Mouse (Mus musculus) forebrain, embryonic 16.5 days (tissue): ENCODE results near the gene Ccnf. TPM values are rescaled to one million over a fixed set of nuclear protein-coding genes. Genes with fewer than 3 reads are reported as not detected.

Source experiments
- ATAC-seq: fragments of 200-750 bp; cut with Nextera tagmentation; 2 replicates; pipeline ENCODE4 v1.8.0; 2017; ENCODE audit warnings: mild to moderate bottlenecking, moderate library complexity
- H3K27ac ChIP-seq: fragments of 300-500 bp; sonication (generic); 2 replicates; pipeline ENCODE4 v1.5.1; 2014; ENCODE audit warnings: low read length, control low read depth
- H3K27me3 ChIP-seq: fragments of 300-500 bp; sonication (generic); replicated peaks from 2 replicates; pipeline ENCODE4 v1.6.1; 2014; ENCODE audit warnings: low read length; ENCODE audit not compliant: control insufficient read depth, insufficient read depth
- H3K36me3 ChIP-seq: fragments of 300-500 bp; sonication (generic); 2 replicates; pipeline ENCODE4 v1.6.1; 2014; ENCODE audit not compliant: control insufficient read depth, insufficient read depth
- H3K4me1 ChIP-seq: fragments of 300-500 bp; sonication (generic); replicated peaks from 2 replicates; pipeline ENCODE4 v1.6.1; 2014; ENCODE audit warnings: low read length; ENCODE audit not compliant: control insufficient read depth, insufficient read depth
- H3K4me2 ChIP-seq: fragments of 300-500 bp; sonication (generic); 2 replicates; pipeline ENCODE4 v1.6.1; 2014; ENCODE audit warnings: mild to moderate bottlenecking, low read length, control low read depth
- H3K4me3 ChIP-seq: fragments of 300-500 bp; sonication (generic); replicated peaks from 2 replicates; pipeline ENCODE4 v1.5.1; 2014; ENCODE audit warnings: mild to moderate bottlenecking, low read length, control low read depth
- H3K9ac ChIP-seq: fragments of 300-500 bp; sonication (generic); replicated peaks from 2 replicates; pipeline ENCODE4 v1.6.1; 2014; ENCODE audit warnings: low read depth, low read length, control low read depth
- H3K9me3 ChIP-seq: fragments of 300-500 bp; sonication (generic); 2 replicates; pipeline ENCODE4 v1.6.1; 2016; ENCODE audit warnings: low read length; ENCODE audit not compliant: control insufficient read depth
- WGBS: fragments of 180-500 bp; shearing (Covaris S2); extraction: QIAGEN DNeasy Blood & Tissue Kit; methylation state at CpG from one replicate; pipeline ENCODE4 v1.1.7; 2014; 5-methylcytosine and 5-hydroxymethylcytosine counted together
- polyA plus RNA-seq: library from polyadenylated mRNA; unstranded; fragments of >200 nt; fragmentation: Nextera tagmentation; extraction: Ambion mirVana; gene quantifications from 2 replicates; pipeline ENCODE4 v1.2.1, GENCODE M21; 2015

Ccnf gene
- polyA plus RNA-seq, 1 experiment from 2014 or later: 26.0 TPM

- ATAC-seq: no peak
- Histone ChIP-seq H3K36me3 (0 out of 2 replicates have a peak, but pooled peaks cover 5% of the 10 kb centered on the region), H3K9me3 (no peaks in the 10 kb centered on the region), H3K27ac (no peak overlapping the region), H3K4me2 (no peak overlapping the region), H3K4me3 (no peak overlapping the region), H3K9ac (no peak overlapping the region), H3K4me1 (peaks cover 33% of the 10 kb centered on the region), H3K27me3 (no peaks in the 10 kb centered on the region)
- WGBS: 81% methylated on average over 6 of the region's 6 CpGs
These were observed 38.1 kb downstream of the Ccnf start for GRCm38 (mm10) chr17:24213186-24213585.

- H3K4me2 ChIP-seq: peak overlapping the region; percentile 98
- 24% methylated on average over 5 of the region's 5 CpGs for WGBS
- H3K27ac ChIP-seq: no peak overlapping the region
- H3K4me1 ChIP-seq: peaks cover 39% of the 10 kb centered on the region
- H3K9me3 ChIP-seq: no peaks in the 10 kb centered on the region
- ATAC-seq: no peak
- 0 out of 2 replicates have a peak, but pooled peaks cover 5% of the 10 kb centered on the region for H3K36me3 ChIP-seq
- H3K27me3 ChIP-seq: peaks cover 6% of the 10 kb centered on the region; the same call in 1 of the 2 replicates
- peak overlapping the region; percentile 69 for H3K4me3 ChIP-seq
- H3K9ac ChIP-seq: no peak overlapping the region
These were observed 38.8 kb downstream of the Ccnf start for GRCm38 (mm10) chr17:24212441-24213018.

GRCm38 (mm10) chr17:24211631-24212440, 39.4 kb downstream of the Ccnf start:
- WGBS: under 1% methylated on average over 37 of the region's 37 CpGs
- peak overlapping the region; percentile 78 for H3K27ac ChIP-seq
- H3K36me3 ChIP-seq: 0 out of 2 replicates have a peak, but pooled peaks cover 5% of the 10 kb centered on the region
- peaks cover 8% of the 10 kb centered on the region; the same call in 1 of the 2 replicates for H3K27me3 ChIP-seq
- H3K9me3 ChIP-seq: no peaks in the 10 kb centered on the region
- peak; percentile 65 for ATAC-seq
- H3K4me1 ChIP-seq: peaks cover 46% of the 10 kb centered on the region
- peak overlapping the region; percentile 98 for H3K4me2 ChIP-seq
- H3K9ac ChIP-seq: peak overlapping the region; percentile 88
- peak overlapping the region; percentile 69 for H3K4me3 ChIP-seq

- H3K4me2 ChIP-seq: no peak overlapping the region
- H3K4me1 ChIP-seq: peaks cover 59% of the 10 kb centered on the region
- ATAC-seq: no peak
- 85% methylated on average over 3 of the region's 3 CpGs for WGBS
- no peak overlapping the region for H3K9ac ChIP-seq
- H3K27ac ChIP-seq: no peak overlapping the region
- H3K36me3 ChIP-seq: 0 out of 2 replicates have a peak, but pooled peaks cover 2% of the 10 kb centered on the region
- no peak overlapping the region for H3K4me3 ChIP-seq
- peaks cover 8% of the 10 kb centered on the region; the same call in 1 of the 2 replicates for H3K27me3 ChIP-seq
- H3K9me3 ChIP-seq: no peaks in the 10 kb centered on the region
These were observed 40.7 kb downstream of the Ccnf start for GRCm38 (mm10) chr17:24210591-24210990.

GRCm38 (mm10) chr17:24209916-24210240, 41.4 kb downstream of the Ccnf start:
- Histone ChIP-seq H3K36me3 (no peaks in the 10 kb centered on the region), H3K4me2 (peak overlapping the region; percentile 96), H3K9ac (no peak overlapping the region), H3K4me1 (peaks cover 60% of the 10 kb centered on the region), H3K27ac (peak overlapping the region; percentile 59; the same call in 1 of the 2 replicates), H3K27me3 (peaks cover 8% of the 10 kb centered on the region; the same call in 1 of the 2 replicates), H3K9me3 (no peaks in the 10 kb centered on the region), H3K4me3 (no peak overlapping the region)
- WGBS: 69% methylated on average over 3 of the region's 3 CpGs
- no peak for ATAC-seq

- under 1% methylated on average over 38 of the region's 43 CpGs for WGBS
- ATAC-seq: peak; percentile 24
- Histone ChIP-seq H3K9ac (peak within 1 kb of the TSS; percentile 78), H3K4me1 (peaks cover 66% of the 10 kb centered on the region), H3K36me3 (no peaks in the 10 kb centered on the region), H3K9me3 (no peaks in the 10 kb centered on the region), H3K27ac (peak within 1 kb of the TSS; percentile 59), H3K4me2 (peak within 1 kb of the TSS; percentile 96), H3K27me3 (peaks cover 8% of the 10 kb centered on the region; the same call in 1 of the 2 replicates), H3K4me3 (peak within 1 kb of the TSS; percentile 54)
These were observed 42.0 kb downstream of the Ccnf start, which contains the start of gene Ntn3 for GRCm38 (mm10) chr17:24209043-24209915. Gene Ntn3, minus strand, starts transcription at chr17:24209531.

- 2% methylated on average over 29 of the region's 29 CpGs for WGBS
- H3K4me1 ChIP-seq: peaks cover 73% of the 10 kb centered on the region
- H3K4me3 ChIP-seq: peak overlapping the region; percentile 54
- no peak for ATAC-seq
- peak overlapping the region; percentile 96 for H3K4me2 ChIP-seq
- no peaks in the 10 kb centered on the region for H3K36me3 ChIP-seq
- H3K9ac ChIP-seq: peak overlapping the region; percentile 78
- H3K27ac ChIP-seq: peak overlapping the region; percentile 59
- H3K27me3 ChIP-seq: peaks cover 8% of the 10 kb centered on the region; the same call in 1 of the 2 replicates
- no peaks in the 10 kb centered on the region for H3K9me3 ChIP-seq
These were observed 42.6 kb downstream of the Ccnf start for GRCm38 (mm10) chr17:24208641-24209042.

- Histone ChIP-seq H3K9ac (peak overlapping the region; percentile 78), H3K27ac (no peak overlapping the region), H3K4me3 (peak overlapping the region; percentile 54), H3K4me1 (peaks cover 77% of the 10 kb centered on the region), H3K4me2 (peak overlapping the region; percentile 96), H3K9me3 (no peaks in the 10 kb centered on the region), H3K27me3 (peaks cover 8% of the 10 kb centered on the region; the same call in 1 of the 2 replicates), H3K36me3 (no peaks in the 10 kb centered on the region)
- 64% methylated on average over 34 of the region's 34 CpGs for WGBS
- no peak for ATAC-seq
These were observed 43.3 kb downstream of the Ccnf start for GRCm38 (mm10) chr17:24207768-24208640.
